Mouse (Mus musculus): ENCODE data around the gene Klhl29.
A peak's percentile ranks its signal among the peaks of the same experiment; 100 is the strongest.

DNA sequence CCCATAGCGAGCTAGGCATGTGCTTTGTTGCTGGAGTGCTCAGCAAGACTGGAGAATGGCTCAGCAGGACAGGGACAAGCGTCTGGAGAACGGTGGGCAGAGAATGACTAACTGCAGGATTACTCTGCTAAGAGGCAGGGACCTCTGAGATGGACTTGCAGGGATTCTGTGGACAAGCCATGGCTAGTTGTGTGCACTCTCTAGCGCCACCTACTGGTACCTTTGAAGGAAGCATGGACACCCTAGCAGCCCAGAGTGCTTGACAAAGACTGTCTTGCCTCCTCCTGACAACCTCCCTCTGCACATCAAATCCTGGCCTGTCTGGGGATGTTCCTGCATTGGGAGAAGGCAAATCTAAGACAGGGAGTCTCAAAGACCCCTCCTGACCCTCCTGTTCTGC, 239.2 kb downstream of the Klhl29 start:
- peak; percentile 90 for TF ChIP-seq CTCF (IDR thresholded peaks at IDR 0.05)
- TF ChIP-seq POLR2A (IDR thresholded peaks at IDR 0.05; ENCODE audit: insufficient read depth, low read depth, low read length) = no peak
